Mouse (Mus musculus): Measurements from ENCODE around the gene Ralgps1.

DNA sequence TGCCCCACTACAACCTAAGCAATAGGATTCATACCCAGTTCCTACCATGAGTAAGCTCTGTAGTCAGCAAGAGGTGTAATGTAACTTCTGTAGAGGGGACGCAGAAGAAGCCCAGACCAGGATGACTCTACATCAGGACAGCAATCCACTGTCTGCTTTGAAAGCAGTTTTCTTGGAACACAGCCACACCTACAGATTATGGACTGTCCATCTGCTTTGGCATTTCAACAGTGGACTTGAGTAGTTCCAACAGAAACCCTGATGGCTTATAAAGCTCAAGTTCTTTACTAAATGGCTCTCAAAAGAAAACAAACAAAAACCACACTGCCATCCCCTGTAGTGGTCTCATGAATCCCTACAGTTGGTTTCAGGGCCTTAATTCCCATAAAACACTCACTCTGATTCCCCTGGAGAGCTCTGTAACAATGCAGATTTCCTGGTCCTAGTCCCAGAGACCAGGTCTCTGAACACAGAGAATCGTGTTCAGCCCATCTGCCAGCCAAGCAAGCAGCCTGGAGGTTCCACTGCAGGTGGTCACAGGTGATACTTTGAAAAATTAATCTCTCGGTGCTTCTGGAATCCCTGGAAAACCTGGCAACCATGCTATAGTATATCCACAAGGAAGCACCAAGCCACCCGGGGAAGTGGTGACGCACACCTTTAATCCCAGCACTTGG is 281.8 kb downstream of the Ralgps1 start:
- TF ChIP-seq CTCF (IDR thresholded peaks at IDR 0.05; ENCODE audit: extremely low read depth, insufficient read depth, low read length) (no peak), POLR2A (IDR thresholded peaks at IDR 0.05; ENCODE audit: extremely low read depth, insufficient read depth, low read length) (no peak)
